Mouse (Mus musculus): ENCODE results near the gene Fbxo8. TPM values are rescaled to one million over a fixed set of nuclear protein-coding genes. Genes with fewer than 3 reads are reported as not detected.

The Fbxo8 gene
- polyA plus RNA-seq (2015; fragmentation: Nextera tagmentation; extraction: Ambion mirVana), result 67.6 and 82.4 TPM in 2 replicates

GRCm38 (mm10) chr8:56550558-56551360, at the start of gene Fbxo8, which contains the start of gene Cep44:
Gene Fbxo8 (plus strand): TSS chr8:56551090.
Gene Cep44 (minus strand): TSS chr8:56551047.

Small RNA genes lying within 50 kb of the gene (microRNA-seq; reads per million reads assigned to microRNA genes)
- gene Gm25992 (ENCODE audit: borderline replicate concordance, insufficient number of aligned reads), result not detected

Other genes starting within 250 kb of the Fbxo8 start
- 34.8 and 40.3 TPM in 2 replicates for gene Cep44, start within 50 bp of the Fbxo8 start, polyA plus RNA-seq (2015; fragmentation: Nextera tagmentation; extraction: Ambion mirVana)

Measured in adrenal gland, postnatal 0 days (tissue).